Mouse (Mus musculus): Measurements from ENCODE around the gene Itga2. TPM values are rescaled to one million over a fixed set of nuclear protein-coding genes. Genes with fewer than 3 reads are reported as not detected.

Gene Itga2
- polyA plus RNA-seq, 1 experiment, result 0.04 TPM

DNA sequence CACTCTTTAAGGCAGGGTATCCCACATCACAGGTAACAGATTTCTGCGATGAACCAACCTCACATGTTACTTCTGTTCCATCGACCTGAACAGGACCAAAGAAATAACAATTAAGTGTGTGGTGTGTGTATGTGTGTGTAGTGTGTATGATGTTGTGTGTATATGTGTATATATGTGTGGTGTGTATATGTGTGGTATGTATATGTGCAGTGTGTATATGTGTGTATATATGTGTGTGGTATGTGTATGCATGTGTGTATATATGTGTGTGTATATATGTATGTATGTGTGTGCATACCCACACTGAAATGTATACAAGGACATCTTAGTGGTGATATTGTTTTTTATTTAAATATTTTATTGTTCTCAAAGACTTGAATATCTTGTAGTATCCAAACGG is 77.5 kb downstream of the Itga2 start:
- H3K27ac ChIP-seq (ENCODE audit: insufficient read depth, low read length), result no peak overlapping the region
- H3K4me1 ChIP-seq (ENCODE audit: control insufficient read depth, insufficient read depth, low read length), result no peaks in the 10 kb centered on the region
- no peak overlapping the region for H3K4me3 ChIP-seq (ENCODE audit: insufficient read depth, low read length)
- no peak for TF ChIP-seq CTCF (IDR thresholded peaks at IDR 0.05; ENCODE audit: extremely low read depth, insufficient read depth, low read length)
- no peak for TF ChIP-seq POLR2A (IDR thresholded peaks at IDR 0.05; ENCODE audit: extremely low read depth, insufficient read depth, low read length)

- Histone ChIP-seq H3K4me3 (ENCODE audit: insufficient read depth, low read length) (no peak overlapping the region), H3K27ac (ENCODE audit: insufficient read depth, low read length) (no peak overlapping the region), H3K4me1 (ENCODE audit: control insufficient read depth, insufficient read depth, low read length) (no peaks in the 10 kb centered on the region)
- no peak for TF ChIP-seq CTCF (IDR thresholded peaks at IDR 0.05; ENCODE audit: extremely low read depth, insufficient read depth, low read length)
- TF ChIP-seq POLR2A (IDR thresholded peaks at IDR 0.05; ENCODE audit: extremely low read depth, insufficient read depth, low read length), result no peak
Observed at GRCm38 (mm10) chr13:114854023-114854422, 77.9 kb downstream of the Itga2 start.

- no peak overlapping the region for H3K27ac ChIP-seq (ENCODE audit: insufficient read depth, low read length)
- no peak for TF ChIP-seq POLR2A (IDR thresholded peaks at IDR 0.05; ENCODE audit: extremely low read depth, insufficient read depth, low read length)
- TF ChIP-seq CTCF (IDR thresholded peaks at IDR 0.05; ENCODE audit: extremely low read depth, insufficient read depth, low read length), result no peak
- no peaks in the 10 kb centered on the region for H3K4me1 ChIP-seq (ENCODE audit: control insufficient read depth, insufficient read depth, low read length)
- H3K4me3 ChIP-seq (ENCODE audit: insufficient read depth, low read length), result no peak overlapping the region
Observed at GRCm38 (mm10) chr13:114853152-114853551, 78.7 kb downstream of the Itga2 start.

DNA sequence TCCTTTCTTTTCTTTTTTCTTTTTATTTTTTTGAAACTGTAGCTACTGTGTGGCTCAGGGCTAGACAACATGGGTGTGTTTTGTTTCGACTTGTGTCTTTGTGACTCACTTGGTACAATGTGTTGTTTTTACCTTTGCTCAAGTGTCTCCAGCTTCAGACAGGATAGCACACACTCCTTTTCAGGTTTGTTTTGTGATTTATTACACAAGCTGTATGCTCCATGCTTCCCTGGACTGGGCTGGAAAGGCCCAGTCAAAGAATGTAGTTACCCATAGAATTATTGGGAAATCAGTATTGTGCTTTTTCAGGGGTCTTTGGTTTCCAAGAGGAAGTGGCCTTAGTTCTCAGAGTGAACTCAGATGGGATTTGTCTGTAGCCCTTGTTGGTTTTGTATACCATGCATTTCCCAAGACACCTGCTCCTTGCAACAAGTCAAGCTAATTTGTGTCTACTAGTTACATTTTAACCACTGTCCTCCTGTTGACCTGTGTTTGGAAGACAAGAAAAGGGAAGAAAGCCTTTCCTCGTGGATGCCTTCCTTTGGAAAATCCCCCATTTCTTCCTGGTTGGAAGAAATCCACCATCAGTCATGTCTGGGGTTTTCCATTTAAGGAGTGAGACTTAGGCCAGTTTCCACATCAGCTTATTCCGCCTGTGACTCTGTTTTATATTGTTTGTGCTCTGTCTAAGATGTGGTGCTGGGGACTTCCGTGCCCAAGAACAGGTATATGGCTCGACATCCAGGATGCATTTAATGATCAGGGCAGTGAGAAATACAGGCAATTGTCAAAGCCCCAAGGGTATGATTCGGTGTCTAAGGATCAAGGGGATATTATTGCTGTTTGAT is 79.4 kb downstream of the Itga2 start:
- Histone ChIP-seq H3K4me1 (ENCODE audit: control insufficient read depth, insufficient read depth, low read length) (no peaks in the 10 kb centered on the region), H3K27ac (ENCODE audit: insufficient read depth, low read length) (no peak overlapping the region), H3K4me3 (ENCODE audit: insufficient read depth, low read length) (no peak overlapping the region)
- no peak for TF ChIP-seq CTCF (IDR thresholded peaks at IDR 0.05; ENCODE audit: extremely low read depth, insufficient read depth, low read length)
- TF ChIP-seq POLR2A (IDR thresholded peaks at IDR 0.05; ENCODE audit: extremely low read depth, insufficient read depth, low read length), result no peak

- H3K27ac ChIP-seq (ENCODE audit: insufficient read depth, low read length), result no peak overlapping the region
- TF ChIP-seq CTCF (IDR thresholded peaks at IDR 0.05; ENCODE audit: extremely low read depth, insufficient read depth, low read length) (no peak), POLR2A (IDR thresholded peaks at IDR 0.05; ENCODE audit: extremely low read depth, insufficient read depth, low read length) (no peak)
Observed at GRCm38 (mm10) chr13:114848945-114849344, 83.0 kb downstream of the Itga2 start.

DNA sequence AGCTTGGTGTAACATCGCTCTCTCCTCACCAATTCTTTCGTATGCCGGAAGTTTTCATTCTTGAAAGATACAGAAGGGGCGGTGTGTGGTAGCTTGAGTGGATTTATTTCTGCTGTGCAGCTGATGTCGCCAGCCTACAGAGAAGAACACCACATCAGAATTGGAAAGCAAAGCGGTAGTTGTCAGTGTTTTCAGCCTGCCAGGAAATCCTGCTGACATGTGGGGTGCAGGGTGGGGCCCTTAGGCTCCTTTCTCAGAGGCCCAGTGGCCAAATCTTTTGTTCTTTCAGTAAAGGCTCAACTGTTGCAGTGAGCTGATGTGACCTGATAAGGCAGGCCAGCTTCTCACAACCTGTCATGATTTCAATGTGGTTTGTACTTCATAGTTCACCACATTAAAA is 86.1 kb downstream of the Itga2 start:
- TF ChIP-seq POLR2A (IDR thresholded peaks at IDR 0.05; ENCODE audit: extremely low read depth, insufficient read depth, low read length), result no peak
- TF ChIP-seq CTCF (IDR thresholded peaks at IDR 0.05; ENCODE audit: extremely low read depth, insufficient read depth, low read length), result no peak
- Histone ChIP-seq H3K4me1 (ENCODE audit: control insufficient read depth, insufficient read depth, low read length) (no peaks in the 10 kb centered on the region), H3K4me3 (ENCODE audit: insufficient read depth, low read length) (no peak overlapping the region), H3K27ac (ENCODE audit: insufficient read depth, low read length) (no peak overlapping the region)

More at GRCm38 (mm10) chr13:114848945-114849344, 83.0 kb downstream of the Itga2 start:
- Histone ChIP-seq H3K4me1 (ENCODE audit: control insufficient read depth, insufficient read depth, low read length) (no peaks in the 10 kb centered on the region), H3K4me3 (ENCODE audit: insufficient read depth, low read length) (no peak overlapping the region)

- Histone ChIP-seq H3K27ac (ENCODE audit: insufficient read depth, low read length) (no peak overlapping the region), H3K4me3 (ENCODE audit: insufficient read depth, low read length) (no peak overlapping the region), H3K4me1 (ENCODE audit: control insufficient read depth, insufficient read depth, low read length) (no peaks in the 10 kb centered on the region)
- no peak for TF ChIP-seq CTCF (IDR thresholded peaks at IDR 0.05; ENCODE audit: extremely low read depth, insufficient read depth, low read length)
- no peak for TF ChIP-seq POLR2A (IDR thresholded peaks at IDR 0.05; ENCODE audit: extremely low read depth, insufficient read depth, low read length)
Observed at GRCm38 (mm10) chr13:114843318-114843717, 88.6 kb downstream of the Itga2 start.

DNA sequence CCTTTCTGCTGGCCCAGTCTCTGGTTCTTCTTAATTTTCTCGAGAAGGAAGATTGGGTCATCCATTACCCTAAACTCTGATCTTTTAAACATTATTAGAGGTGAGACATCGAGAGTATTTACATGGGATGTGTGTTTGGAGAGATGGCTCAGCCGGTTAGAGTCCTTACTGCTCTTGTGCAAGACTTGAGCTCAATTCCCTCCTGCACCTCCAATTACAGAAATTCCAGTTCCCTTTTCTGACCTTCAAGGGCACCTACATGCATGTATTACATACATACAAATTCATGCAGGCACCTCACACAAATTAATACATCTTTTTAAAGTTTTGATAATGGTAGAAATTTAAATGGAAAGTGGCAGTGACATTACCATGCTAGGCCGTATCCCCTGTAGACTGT is 91.4 kb downstream of the Itga2 start:
- Histone ChIP-seq H3K4me1 (ENCODE audit: control insufficient read depth, insufficient read depth, low read length) (no peaks in the 10 kb centered on the region), H3K27ac (ENCODE audit: insufficient read depth, low read length) (no peak overlapping the region)
- no peak for TF ChIP-seq CTCF (IDR thresholded peaks at IDR 0.05; ENCODE audit: extremely low read depth, insufficient read depth, low read length)
- TF ChIP-seq POLR2A (IDR thresholded peaks at IDR 0.05; ENCODE audit: extremely low read depth, insufficient read depth, low read length), result no peak

GRCm38 (mm10) chr13:114839098-114839497 is 92.8 kb downstream of the Itga2 start:
- Histone ChIP-seq H3K27ac (ENCODE audit: insufficient read depth, low read length) (no peak overlapping the region), H3K4me3 (ENCODE audit: insufficient read depth, low read length) (no peak overlapping the region), H3K4me1 (ENCODE audit: control insufficient read depth, insufficient read depth, low read length) (no peaks in the 10 kb centered on the region)
- TF ChIP-seq POLR2A (IDR thresholded peaks at IDR 0.05; ENCODE audit: extremely low read depth, insufficient read depth, low read length), result no peak
- no peak for TF ChIP-seq CTCF (IDR thresholded peaks at IDR 0.05; ENCODE audit: extremely low read depth, insufficient read depth, low read length)

More for the DNA sequence above, 91.4 kb downstream of the Itga2 start:
- H3K4me3 ChIP-seq (ENCODE audit: insufficient read depth, low read length), result no peak overlapping the region

DNA sequence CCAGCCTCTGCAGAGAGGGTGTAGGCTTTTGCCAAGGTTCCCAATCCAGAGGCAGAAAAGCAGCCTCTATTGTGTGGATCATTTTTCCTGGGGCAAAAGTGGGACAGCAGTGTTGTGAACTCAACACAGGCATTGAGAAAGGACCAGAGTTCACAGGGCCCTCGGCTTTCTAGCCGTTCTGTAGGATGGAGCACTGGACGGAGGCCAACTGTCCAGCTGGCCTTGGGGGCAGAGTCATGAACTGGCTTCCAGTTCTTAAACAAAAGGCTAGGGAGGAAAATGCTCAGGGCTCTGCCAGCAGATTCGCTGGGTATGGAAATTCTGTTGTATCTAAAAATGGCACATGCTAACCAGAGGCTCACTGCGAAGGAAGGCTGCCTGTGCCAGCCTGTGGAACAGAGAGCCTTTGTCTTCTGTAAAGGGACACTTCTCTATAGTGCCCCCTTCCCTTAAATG is 93.3 kb downstream of the Itga2 start:
- Histone ChIP-seq H3K4me3 (ENCODE audit: insufficient read depth, low read length) (no peak overlapping the region), H3K27ac (ENCODE audit: insufficient read depth, low read length) (no peak overlapping the region)
- no peak for TF ChIP-seq POLR2A (IDR thresholded peaks at IDR 0.05; ENCODE audit: extremely low read depth, insufficient read depth, low read length)
- TF ChIP-seq CTCF (IDR thresholded peaks at IDR 0.05; ENCODE audit: extremely low read depth, insufficient read depth, low read length), result no peak

More for the DNA sequence above, 93.3 kb downstream of the Itga2 start:
- no peaks in the 10 kb centered on the region for H3K4me1 ChIP-seq (ENCODE audit: control insufficient read depth, insufficient read depth, low read length)

Measured in cortical plate, adult 2 months (tissue).